Comparison of ENCODE assay signal across 28 mouse cellular contexts in the genomic region with DNA sequence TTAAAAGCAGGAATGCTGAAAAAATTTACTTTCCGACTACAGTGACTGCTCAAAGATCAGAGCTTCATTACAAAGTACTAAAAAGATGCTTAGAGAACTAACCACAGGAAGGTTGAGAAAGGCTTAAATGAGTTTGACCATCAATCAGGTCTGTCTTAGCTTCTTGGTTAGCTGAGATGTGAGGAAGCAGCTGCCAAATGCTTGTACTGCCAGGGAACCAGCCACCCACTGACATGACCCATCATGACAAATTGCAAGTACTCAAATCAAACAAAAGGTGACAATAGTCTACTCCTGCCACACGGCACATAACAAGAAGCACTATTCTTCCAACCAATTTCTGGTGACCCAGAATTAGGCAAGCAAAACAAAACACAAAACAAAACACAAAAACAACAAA.
DNase-seq lines count a peak whose midpoint lies in the region; ATAC-seq lines count a peak whose summit lies in the region.
"Had no signal": no experiment of that assay in that cellular context is flagged by ENCODE, and none has a peak within 500 bp of the region (broad histone marks: within the 10 kb centered on the region; RNA-seq: fewer than 3 reads in every experiment).

No protein-coding gene starts in this region.

- H3K4me3 ChIP-seq in hindbrain, embryonic 11.5 days (ENCODE audit: low read depth, low read length) = no peak overlapping the region
- H3K4me3 ChIP-seq: heart, embryonic 10.5 days; heart, embryonic 15.5 days; hindbrain, embryonic 12.5 days; intestine, embryonic 15.5 days; limb, embryonic 10.5 days; limb, embryonic 15.5 days; liver, embryonic 15.5 days; midbrain, embryonic 10.5 days; neural tube, embryonic 13.5 days had no signal

- no peak overlapping the region for H3K9ac ChIP-seq in hindbrain, embryonic 11.5 days (ENCODE audit: low read depth, low read length)
- H3K9ac ChIP-seq: heart, embryonic 15.5 days; hindbrain, embryonic 12.5 days; intestine, embryonic 15.5 days; limb, embryonic 15.5 days; liver, embryonic 15.5 days; lung, embryonic 14.5 days; neural tube, embryonic 13.5 days had no signal

- no peak overlapping the region for H3K4me2 ChIP-seq in hindbrain, embryonic 11.5 days (replicated peaks; ENCODE audit: low read depth, low read length)
- H3K4me2 ChIP-seq: heart, embryonic 15.5 days; hindbrain, embryonic 12.5 days; intestine, embryonic 15.5 days; limb, embryonic 15.5 days; liver, embryonic 15.5 days; lung, embryonic 14.5 days; neural tube, embryonic 13.5 days had no signal

- WGBS in hindbrain, embryonic 11.5 days = 40% methylated on average over 2 of the region's 2 CpGs

- H3K9me3 ChIP-seq in hindbrain, embryonic 11.5 days (ENCODE audit: control insufficient read depth, low read length) = no peaks in the 10 kb centered on the region
- H3K9me3 ChIP-seq: heart, embryonic 10.5 days; heart, embryonic 15.5 days; hindbrain, embryonic 12.5 days; intestine, embryonic 15.5 days; limb, embryonic 10.5 days; limb, embryonic 15.5 days; liver, embryonic 15.5 days; midbrain, embryonic 10.5 days; neural tube, embryonic 13.5 days had no signal

- H3K27me3 ChIP-seq in hindbrain, embryonic 11.5 days (ENCODE audit: control insufficient read depth, insufficient read depth, low read length) = no peaks in the 10 kb centered on the region
- H3K27me3 ChIP-seq: heart, embryonic 15.5 days; hindbrain, embryonic 12.5 days; intestine, embryonic 15.5 days; limb, embryonic 15.5 days; liver, embryonic 15.5 days; neural tube, embryonic 13.5 days had no signal

- H3K4me1 ChIP-seq in hindbrain, embryonic 11.5 days (replicated peaks; ENCODE audit: control insufficient read depth, insufficient read depth, low read length) = no peaks in the 10 kb centered on the region
- H3K4me1 ChIP-seq: intestine, embryonic 15.5 days; limb, embryonic 10.5 days; limb, embryonic 15.5 days; midbrain, embryonic 10.5 days had no signal

- no peak overlapping the region for H3K27ac ChIP-seq in hindbrain, embryonic 11.5 days (ENCODE audit: low read depth, low read length)
- H3K27ac ChIP-seq: heart, embryonic 10.5 days; heart, embryonic 15.5 days; hindbrain, embryonic 12.5 days; hindbrain, postnatal 0 days; intestine, embryonic 15.5 days; limb, embryonic 10.5 days; limb, embryonic 15.5 days; liver, embryonic 15.5 days; midbrain, embryonic 10.5 days; neural tube, embryonic 13.5 days had no signal

- no peak for ATAC-seq in hindbrain, embryonic 11.5 days (ENCODE audit: low FRiP score)
- ATAC-seq: CD4-positive, CD25-positive, alpha-beta regulatory T cell, adult 4 months; forebrain, embryonic 14.5 days; hindbrain, postnatal 0 days; intestine, embryonic 15.5 days had no signal

- no peaks in the 10 kb centered on the region for H3K36me3 ChIP-seq in hindbrain, embryonic 11.5 days (ENCODE audit: control insufficient read depth, insufficient read depth, low read length)
- H3K36me3 ChIP-seq: heart, embryonic 10.5 days; heart, embryonic 15.5 days; hindbrain, embryonic 12.5 days; intestine, embryonic 15.5 days; limb, embryonic 10.5 days; limb, embryonic 15.5 days; liver, embryonic 15.5 days; midbrain, embryonic 10.5 days; neural tube, embryonic 13.5 days had no signal

- peak; percentile 13 for DNase-seq in gastrocnemius, postnatal 25 days
- no peak for DNase-seq in gastrocnemius, postnatal 10 days
- peak; percentile 18 for DNase-seq in retina, postnatal 1 day
- no peak for DNase-seq in retina, embryonic 14.5 days (ENCODE audit: low spot score)
- DNase-seq in brain, adult 2 months (ENCODE audit: low read depth, low spot score) = peak; percentile 33
- DNase-seq in hindbrain, embryonic 11.5 days (ENCODE audit: low spot score) = no peak
- DNase-seq in right cerebral cortex, postnatal 14 days = no peak
- DNase-seq: adrenal gland, postnatal 14 days; kidney, adult 9 months; kidney, postnatal 14 days; layer of hippocampus, adult 9-11 months; lung, embryonic 14.5 days; lung, postnatal 14 days; right cerebral cortex, postnatal 25 days; spleen, adult 18-20 months; thymus, postnatal 36 days had no signal

Comparison
In these comparisons a context has a peak if more than half of its experiments do, and no peak if none do; other contexts are left out.
1. DNase-seq: peak in gastrocnemius, postnatal 25 days (single experiment), retina, postnatal 1 day (single experiment) and brain, adult 2 months (single experiment); none in gastrocnemius, postnatal 10 days (single experiment), retina, embryonic 14.5 days (single experiment), hindbrain, embryonic 11.5 days (single experiment) and right cerebral cortex, postnatal 14 days (single experiment).